Mouse (Mus musculus): Measurements from ENCODE around the gene Glb1l2.

DNA sequence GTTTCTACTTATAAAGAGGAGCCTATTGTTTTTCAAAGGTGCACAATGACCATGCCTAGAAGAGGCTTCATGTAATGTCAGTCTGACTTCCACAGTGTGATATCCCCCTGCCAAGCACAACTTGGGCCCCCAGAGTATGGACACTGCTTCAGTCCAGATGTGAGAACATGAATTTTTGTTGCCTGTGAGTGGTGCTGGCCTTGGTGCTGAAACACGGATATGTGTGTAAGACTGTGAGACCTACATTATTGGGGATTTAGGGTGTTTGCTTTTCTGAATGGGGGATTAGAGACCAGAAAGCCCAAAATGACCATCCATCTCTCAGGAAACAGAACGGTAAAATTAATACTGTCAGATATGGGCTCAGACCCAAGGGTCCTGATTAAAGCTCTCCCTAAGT, 78.8 kb downstream of the Glb1l2 start:
- TF ChIP-seq CTCF (IDR thresholded peaks at IDR 0.05; ENCODE audit: control insufficient read depth, insufficient read depth, insufficient read length) (no peak), CEBPB (IDR thresholded peaks at IDR 0.05; ENCODE audit: low read depth) (no peak), MYOG (IDR thresholded peaks at IDR 0.05; ENCODE audit: control insufficient read depth, extremely low read depth, insufficient read length) (no peak), USF1 (IDR thresholded peaks at IDR 0.05; ENCODE audit: low read depth) (no peak), MYOD1 (IDR thresholded peaks at IDR 0.05; ENCODE audit: control insufficient read depth, insufficient read length, low read depth) (no peak), FOSL1 (IDR thresholded peaks at IDR 0.05; ENCODE audit: insufficient read depth, low read length, poor library complexity, severe bottlenecking) (no peak)
